Mouse (Mus musculus) spleen, postnatal 4 days (tissue): Measurements from ENCODE around the gene Mylk2.

Source experiments
- DNase-seq, 2 experiments: peaks; one replicate each; pipeline ENCODE4 v3.0.0; 2022; ENCODE audit warnings: low spot score in 2 of 2

The Mylk2 gene

GRCm38 (mm10) chr2:152914310-152915120, 3.4 kb downstream of the Mylk2 start:
- DNase-seq, result peak; percentile 78 to 90

- DNase-seq, result no peak
Measured at GRCm38 (mm10) chr2:152915453-152915852, 4.3 kb downstream of the Mylk2 start.

DNA sequence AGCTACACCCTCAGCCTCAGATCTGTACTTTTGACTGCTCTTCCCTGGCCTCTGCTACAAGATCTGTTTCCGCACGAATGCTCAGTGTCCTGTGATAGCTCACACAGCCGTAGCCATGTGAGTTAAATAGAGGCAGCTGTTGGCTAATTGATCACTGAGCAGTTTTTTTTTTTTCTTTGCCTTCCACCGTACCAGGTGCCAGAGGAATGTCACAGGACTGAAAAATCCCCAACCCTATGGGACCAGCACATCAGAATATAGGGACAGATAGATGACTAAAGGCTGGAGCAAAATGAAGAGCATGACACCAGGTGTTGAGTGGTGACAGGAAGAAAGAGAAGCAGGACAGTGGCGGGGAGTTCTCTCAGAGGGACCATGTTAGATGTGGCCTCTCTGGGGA, 5.0 kb downstream of the Mylk2 start:
- DNase-seq, result no peak

DNA sequence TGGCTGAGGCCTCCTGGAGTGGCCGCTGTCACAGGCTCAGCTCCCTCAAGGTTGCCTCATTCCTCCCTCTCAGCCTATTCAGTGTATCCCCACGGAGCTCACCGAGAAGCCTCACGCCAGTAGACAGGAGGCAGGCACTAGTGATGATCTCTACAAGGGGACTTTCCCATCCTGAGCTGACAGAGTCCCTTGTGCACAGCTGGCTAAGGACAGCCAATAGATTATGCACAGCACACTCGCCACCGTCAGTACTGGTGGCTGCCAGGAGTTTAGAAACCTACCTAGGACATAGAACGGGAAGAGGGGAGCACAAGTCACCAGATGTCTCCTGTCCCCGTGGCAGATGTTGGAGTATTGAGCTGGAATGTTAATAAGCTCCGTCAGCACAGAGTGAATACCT, 6.5 kb downstream of the Mylk2 start:
- DNase-seq, result no peak

GRCm38 (mm10) chr2:152922376-152922775, 11.2 kb downstream of the Mylk2 start:
- no peak for DNase-seq

DNA sequence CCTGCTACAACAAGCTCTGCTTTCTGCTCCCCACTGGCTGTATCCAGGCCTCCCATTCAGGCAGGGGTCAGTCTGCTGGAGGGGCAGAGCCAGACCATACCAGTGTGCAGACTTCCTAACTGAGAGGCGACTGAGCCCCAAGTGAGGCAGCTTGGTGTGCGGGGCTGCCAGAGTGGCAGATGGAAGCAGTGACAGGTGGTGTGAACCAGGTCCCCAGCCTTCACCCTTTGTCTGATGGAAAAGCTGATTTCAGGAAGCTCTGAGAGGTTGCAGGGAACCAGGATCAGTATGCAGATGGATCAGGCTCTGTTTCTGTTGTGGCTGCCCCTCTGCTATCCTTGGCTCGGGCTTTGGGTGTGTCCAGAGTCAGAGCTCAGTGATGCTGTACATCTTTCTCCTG, 12.5 kb downstream of the Mylk2 start:
- no peak for DNase-seq

DNA sequence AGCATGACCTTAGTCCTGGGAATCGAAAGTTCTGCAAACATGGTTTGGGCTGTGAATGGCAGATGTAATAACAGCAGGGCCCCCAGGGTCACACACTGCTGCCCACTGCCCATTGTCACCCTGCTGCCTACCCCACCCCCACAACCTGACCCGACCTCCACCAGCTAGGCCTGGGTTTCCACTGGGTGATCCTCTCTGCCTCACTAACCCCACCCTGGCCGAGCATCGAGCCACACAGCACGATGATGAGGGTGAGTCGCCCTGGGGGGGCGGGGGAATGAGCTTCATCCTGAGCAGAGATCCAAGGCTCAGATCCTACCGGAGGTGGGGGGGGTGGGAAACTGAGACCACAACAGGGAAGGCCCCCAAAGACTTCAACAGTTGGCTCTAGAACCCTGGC, 13.0 kb downstream of the Mylk2 start:
- no peak for DNase-seq

DNA sequence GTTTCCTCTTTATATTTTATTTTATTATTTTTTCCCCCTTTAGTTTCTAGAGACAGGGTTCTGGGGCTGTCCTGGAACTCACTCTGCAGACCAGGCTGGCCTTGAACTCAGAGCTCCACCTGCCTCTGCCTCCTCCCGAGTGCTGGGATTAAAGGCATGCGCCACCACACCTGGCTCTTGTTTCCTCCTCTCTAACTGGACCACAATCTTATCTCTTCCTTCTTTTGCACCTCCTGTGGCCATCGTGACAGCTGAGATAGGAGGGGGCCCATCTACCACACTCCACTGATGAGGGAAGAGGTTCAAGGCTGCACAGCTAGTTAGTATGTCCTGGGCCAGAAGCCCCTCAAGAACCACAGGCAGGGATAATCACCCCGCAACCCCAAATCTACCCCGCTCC, 13.4 kb downstream of the Mylk2 start:
- no peak for DNase-seq

- DNase-seq, result peak in 1 of 2 experiments; percentile 39
Measured at GRCm38 (mm10) chr2:152925189-152925872, 14.2 kb downstream of the Mylk2 start.

DNA sequence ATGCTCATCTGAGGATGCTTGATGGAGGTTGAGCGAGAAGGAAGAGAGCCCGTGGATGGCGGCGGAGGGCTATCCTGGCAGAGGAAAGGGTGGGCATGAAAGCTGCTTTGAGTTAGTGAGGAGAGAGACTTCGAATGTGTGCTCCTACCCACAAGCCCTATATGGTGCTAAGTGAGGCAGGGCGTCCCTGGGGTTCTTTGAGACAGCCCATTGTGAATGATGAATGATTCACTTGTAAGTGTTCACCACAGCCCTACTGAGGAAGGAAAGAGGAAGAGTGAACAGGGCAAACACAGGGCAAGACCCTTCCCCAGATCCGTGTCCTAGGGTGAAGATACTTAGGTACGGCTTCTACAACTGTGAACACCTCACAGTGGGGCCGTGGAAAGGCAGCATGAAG, 15.7 kb downstream of the Mylk2 start:
- DNase-seq, result no peak

GRCm38 (mm10) chr2:152927371-152927770, 16.2 kb downstream of the Mylk2 start:
- DNase-seq, result no peak

- no peak for DNase-seq
Measured at GRCm38 (mm10) chr2:152928219-152928987, 17.3 kb downstream of the Mylk2 start.

DNA sequence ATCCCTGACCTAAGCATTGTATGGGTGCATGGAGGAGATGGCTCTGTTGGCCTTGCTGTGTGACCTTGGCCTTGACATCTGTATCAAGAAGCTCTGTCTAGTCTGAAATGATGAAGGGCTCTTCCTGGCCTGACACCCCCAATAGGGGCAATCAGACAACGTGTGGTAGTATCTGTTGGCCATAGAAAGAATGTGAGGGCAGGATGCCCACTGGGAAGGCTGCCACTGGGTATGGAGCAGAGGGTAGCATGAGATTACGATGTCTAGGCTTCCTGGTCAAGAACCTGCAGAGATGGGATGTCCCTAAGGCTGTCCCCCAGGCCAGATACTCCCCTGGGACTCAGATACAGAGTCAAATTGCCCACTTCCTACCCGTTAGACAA, 17.8 kb downstream of the Mylk2 start:
- no peak for DNase-seq

GRCm38 (mm10) chr2:152930276-152930675, 19.1 kb downstream of the Mylk2 start:
- DNase-seq, result no peak

DNA sequence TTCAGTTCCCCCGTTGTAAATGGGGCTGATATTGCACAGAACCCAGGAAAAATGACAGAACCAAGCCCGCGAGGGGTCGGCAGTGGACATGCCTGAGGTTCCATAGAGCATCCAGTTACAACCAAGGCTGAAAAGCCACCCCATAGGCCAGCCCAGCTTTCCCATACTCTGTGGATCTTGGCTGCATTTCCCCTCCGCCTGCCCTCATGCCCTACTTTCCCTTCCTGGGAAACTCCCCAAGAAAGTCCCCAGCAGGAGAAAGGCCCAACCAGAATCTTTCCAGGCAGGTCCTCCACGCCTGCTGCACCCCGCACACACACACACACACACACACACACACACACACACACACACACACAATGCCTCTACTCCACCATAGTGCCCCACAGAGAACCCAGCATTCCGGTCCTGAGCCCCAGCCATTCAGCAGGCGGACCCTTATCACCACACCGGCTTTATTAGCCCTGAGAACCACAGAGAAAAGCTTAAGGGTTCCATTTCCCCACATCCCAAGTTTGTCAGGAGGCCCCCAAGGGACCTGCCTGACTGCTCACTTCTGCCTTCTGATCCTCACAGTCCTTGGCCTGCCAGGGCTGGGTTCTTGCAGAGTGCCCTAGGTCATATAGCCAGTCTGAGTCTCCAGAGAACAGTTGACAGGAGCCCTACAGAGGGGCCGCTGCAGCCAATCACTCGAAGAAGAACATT, 20.5 kb downstream of the Mylk2 start:
- no peak for DNase-seq

- DNase-seq, result no peak
Measured at GRCm38 (mm10) chr2:152933048-152933447, 21.9 kb downstream of the Mylk2 start, which contains the start of gene Foxs1. Gene Foxs1 (minus strand): TSS chr2:152933208.

DNA sequence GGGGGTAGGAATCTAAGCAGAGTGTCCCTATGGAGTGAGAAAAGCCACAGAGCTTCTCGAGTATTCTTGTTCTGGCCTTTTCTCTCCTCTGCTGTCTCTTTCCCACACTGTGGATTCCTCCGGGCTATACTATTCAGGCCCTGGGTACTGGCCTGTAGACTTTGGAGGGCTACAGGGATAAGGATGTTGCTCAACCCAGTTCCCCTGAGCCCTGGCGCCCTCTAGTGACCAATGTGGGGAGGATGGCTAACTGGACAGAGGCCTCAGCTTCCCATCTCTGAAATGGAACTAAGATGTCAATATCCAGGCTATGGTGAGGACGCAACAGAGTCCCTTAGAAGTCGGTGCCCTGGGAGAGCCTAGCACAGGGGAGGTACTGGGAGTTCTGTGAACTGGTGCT, 22.5 kb downstream of the Mylk2 start:
- DNase-seq, result peak; percentile 54 to 82

DNA sequence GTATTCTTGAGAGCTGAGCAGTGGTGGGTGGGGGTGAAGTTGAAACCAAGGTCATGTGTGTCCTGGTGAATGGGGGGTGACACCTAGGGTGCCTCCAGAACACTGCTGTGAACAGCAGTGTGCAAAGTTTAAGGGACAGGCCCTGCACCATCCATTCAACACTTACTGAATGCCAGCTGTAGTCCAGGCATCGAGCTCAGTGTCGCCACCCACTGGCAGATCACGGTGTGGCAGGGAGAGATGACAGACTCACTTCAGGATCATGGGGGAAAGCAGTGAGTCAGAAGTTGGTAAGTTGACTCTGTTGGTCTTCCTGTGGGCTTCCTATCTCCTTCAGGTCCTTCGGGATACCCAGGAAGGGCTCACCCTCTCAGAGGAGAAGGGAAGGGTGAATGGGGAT, 28.7 kb downstream of the Mylk2 start:
- peak; percentile 57 to 85 for DNase-seq

GRCm38 (mm10) chr2:152941106-152941505, 30.0 kb downstream of the Mylk2 start:
- peak in 1 of 2 experiments; percentile 47 for DNase-seq

- DNase-seq, result peak in 1 of 2 experiments; percentile 41
Measured at GRCm38 (mm10) chr2:152941776-152942175, 30.6 kb downstream of the Mylk2 start.

DNA sequence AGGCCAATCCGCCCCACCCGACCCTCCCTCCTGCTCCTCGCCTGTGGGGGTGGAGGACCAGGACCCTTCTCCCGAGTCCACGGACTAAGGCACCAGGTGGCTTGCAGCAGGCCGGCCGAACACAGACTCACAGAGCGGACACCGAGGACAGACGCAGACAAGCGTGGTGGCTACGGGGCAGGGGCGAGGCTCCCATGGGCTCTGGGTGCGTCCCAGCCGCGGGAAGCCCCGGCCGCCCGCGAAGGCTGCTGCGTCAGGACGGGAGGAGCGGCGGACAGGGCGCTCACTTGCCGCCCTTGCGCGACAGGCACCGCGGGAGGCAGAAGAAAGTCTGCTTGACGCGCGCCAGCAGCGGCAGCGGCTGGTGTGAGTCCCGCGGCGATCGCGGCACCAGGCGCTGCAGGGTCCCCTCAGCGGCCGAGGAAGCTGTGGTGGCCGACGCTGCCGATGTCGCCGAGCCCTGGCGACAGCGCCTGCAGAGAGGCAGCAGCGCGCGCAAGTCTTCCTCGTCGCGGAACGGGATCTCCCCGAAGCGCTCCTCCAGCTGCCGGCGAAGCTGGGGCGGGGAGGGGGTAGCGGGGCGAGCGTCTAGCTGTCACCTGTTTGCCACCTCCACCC, 31.9 kb downstream of the Mylk2 start:
- DNase-seq, result peak in 1 of 2 experiments; percentile 62
